Mouse (Mus musculus): ENCODE measurements around the gene Cask. TPM values are rescaled to one million over a fixed set of nuclear protein-coding genes. Genes with fewer than 3 reads are reported as not detected.

Gene Cask
- polyA plus RNA-seq, 1 experiment from 2014 or later: 9.4 TPM

DNA sequence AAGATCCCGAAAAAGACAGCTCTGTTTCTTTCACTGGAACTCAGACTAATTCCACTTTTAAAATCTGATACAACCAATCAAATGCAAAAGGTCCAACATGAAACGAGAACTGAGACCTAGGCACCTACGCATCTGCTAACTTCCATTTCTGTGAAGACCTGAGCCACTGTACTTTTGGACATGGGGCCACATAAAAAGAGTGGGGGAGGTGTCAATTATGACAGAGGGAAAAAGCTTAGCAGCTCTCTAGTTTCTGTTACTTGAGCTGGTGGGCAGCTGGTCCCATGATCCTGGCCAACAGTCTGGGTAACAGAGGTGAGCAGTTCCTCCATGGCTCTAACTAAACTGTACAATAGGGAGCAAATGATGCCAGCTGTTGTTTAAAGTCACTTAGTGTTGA, 178.2 kb downstream of the Cask start:
- no peaks in the 10 kb centered on the region for H3K4me1 ChIP-seq (ENCODE audit: control insufficient read depth in 2 of 2, insufficient read depth in 2 of 2, low read length in 2 of 2)
- H3K9ac ChIP-seq (ENCODE audit: low read length): no peak overlapping the region
- no peak overlapping the region for H3K27ac ChIP-seq (replicated peaks in 1 of 2; ENCODE audit: control insufficient read depth in 1 of 2, insufficient read depth in 1 of 2, low read depth in 2 of 2, low read length in 2 of 2)
- no peak overlapping the region for H3K4me2 ChIP-seq (ENCODE audit: low read length)
- no peaks in the 10 kb centered on the region for H3K27me3 ChIP-seq (ENCODE audit: control insufficient read depth, insufficient read depth, low read length)
- no peaks in the 10 kb centered on the region for H3K9me3 ChIP-seq (ENCODE audit: control insufficient read depth, low read length)
- 71% methylated on average over 3 of the region's 3 CpGs for WGBS
- no peaks in the 10 kb centered on the region for H3K36me3 ChIP-seq (ENCODE audit: control insufficient read depth, insufficient read depth, low read length)
- no peak overlapping the region for H3K4me3 ChIP-seq (ENCODE audit: control insufficient read depth in 1 of 2, insufficient read depth in 1 of 2, low read depth in 1 of 2, low read length in 2 of 2)
- ATAC-seq (ENCODE audit: insufficient number of reproducible peaks, insufficient read depth, low FRiP score, low read depth): no peak

- Histone ChIP-seq H3K4me1 (ENCODE audit: control insufficient read depth in 2 of 2, insufficient read depth in 2 of 2, low read length in 2 of 2) (no peaks in the 10 kb centered on the region), H3K9ac (ENCODE audit: low read length) (no peak overlapping the region), H3K9me3 (ENCODE audit: control insufficient read depth, low read length) (no peaks in the 10 kb centered on the region), H3K27ac (replicated peaks in 1 of 2; ENCODE audit: control insufficient read depth in 1 of 2, insufficient read depth in 1 of 2, low read depth in 2 of 2, low read length in 2 of 2) (no peak overlapping the region), H3K36me3 (ENCODE audit: control insufficient read depth, insufficient read depth, low read length) (no peaks in the 10 kb centered on the region), H3K27me3 (ENCODE audit: control insufficient read depth, insufficient read depth, low read length) (no peaks in the 10 kb centered on the region), H3K4me2 (ENCODE audit: low read length) (no peak overlapping the region), H3K4me3 (ENCODE audit: control insufficient read depth in 1 of 2, insufficient read depth in 1 of 2, low read depth in 1 of 2, low read length in 2 of 2) (no peak overlapping the region)
- 79% methylated on average over 3 of the region's 3 CpGs for WGBS
- ATAC-seq (ENCODE audit: insufficient number of reproducible peaks, insufficient read depth, low FRiP score, low read depth): no peak
Observed at GRCm38 (mm10) chrX:13670342-13670741, 180.8 kb downstream of the Cask start.

GRCm38 (mm10) chrX:13668867-13669266, 182.3 kb downstream of the Cask start:
- no peak overlapping the region for H3K27ac ChIP-seq (replicated peaks in 1 of 2; ENCODE audit: control insufficient read depth in 1 of 2, insufficient read depth in 1 of 2, low read depth in 2 of 2, low read length in 2 of 2)
- 65% methylated on average over 5 of the region's 5 CpGs for WGBS
- no peaks in the 10 kb centered on the region for H3K36me3 ChIP-seq (ENCODE audit: control insufficient read depth, insufficient read depth, low read length)
- ATAC-seq (ENCODE audit: insufficient number of reproducible peaks, insufficient read depth, low FRiP score, low read depth): no peak
- H3K4me2 ChIP-seq (ENCODE audit: low read length): no peak overlapping the region
- no peak overlapping the region for H3K4me3 ChIP-seq (ENCODE audit: control insufficient read depth in 1 of 2, insufficient read depth in 1 of 2, low read depth in 1 of 2, low read length in 2 of 2)
- H3K4me1 ChIP-seq (ENCODE audit: control insufficient read depth in 2 of 2, insufficient read depth in 2 of 2, low read length in 2 of 2): no peaks in the 10 kb centered on the region
- H3K9me3 ChIP-seq (ENCODE audit: control insufficient read depth, low read length): no peaks in the 10 kb centered on the region
- H3K27me3 ChIP-seq (ENCODE audit: control insufficient read depth, insufficient read depth, low read length): no peaks in the 10 kb centered on the region
- H3K9ac ChIP-seq (ENCODE audit: low read length): no peak overlapping the region

- no peaks in the 10 kb centered on the region for H3K36me3 ChIP-seq (ENCODE audit: control insufficient read depth, insufficient read depth, low read length)
- no peak within 1 kb of the TSS for H3K4me2 ChIP-seq (ENCODE audit: low read length)
- no peak for ATAC-seq (ENCODE audit: insufficient number of reproducible peaks, insufficient read depth, low FRiP score, low read depth)
- H3K4me3 ChIP-seq (ENCODE audit: control insufficient read depth in 1 of 2, insufficient read depth in 1 of 2, low read depth in 1 of 2, low read length in 2 of 2): no peak within 1 kb of the TSS
- no peaks in the 10 kb centered on the region for H3K4me1 ChIP-seq (ENCODE audit: control insufficient read depth in 2 of 2, insufficient read depth in 2 of 2, low read length in 2 of 2)
- no peaks in the 10 kb centered on the region for H3K27me3 ChIP-seq (ENCODE audit: control insufficient read depth, insufficient read depth, low read length)
- H3K9ac ChIP-seq (ENCODE audit: low read length): no peak within 1 kb of the TSS
- 78% methylated on average over 5 of the region's 5 CpGs for WGBS
- H3K27ac ChIP-seq (replicated peaks in 1 of 2; ENCODE audit: control insufficient read depth in 1 of 2, insufficient read depth in 1 of 2, low read depth in 2 of 2, low read length in 2 of 2): no peak within 1 kb of the TSS
- H3K9me3 ChIP-seq (ENCODE audit: control insufficient read depth, low read length): no peaks in the 10 kb centered on the region
Observed at GRCm38 (mm10) chrX:13661063-13661462, 190.1 kb downstream of the Cask start, which contains the start of gene Gpr82. TSS of gene Gpr82 (plus strand) at chrX:13661363.

DNA sequence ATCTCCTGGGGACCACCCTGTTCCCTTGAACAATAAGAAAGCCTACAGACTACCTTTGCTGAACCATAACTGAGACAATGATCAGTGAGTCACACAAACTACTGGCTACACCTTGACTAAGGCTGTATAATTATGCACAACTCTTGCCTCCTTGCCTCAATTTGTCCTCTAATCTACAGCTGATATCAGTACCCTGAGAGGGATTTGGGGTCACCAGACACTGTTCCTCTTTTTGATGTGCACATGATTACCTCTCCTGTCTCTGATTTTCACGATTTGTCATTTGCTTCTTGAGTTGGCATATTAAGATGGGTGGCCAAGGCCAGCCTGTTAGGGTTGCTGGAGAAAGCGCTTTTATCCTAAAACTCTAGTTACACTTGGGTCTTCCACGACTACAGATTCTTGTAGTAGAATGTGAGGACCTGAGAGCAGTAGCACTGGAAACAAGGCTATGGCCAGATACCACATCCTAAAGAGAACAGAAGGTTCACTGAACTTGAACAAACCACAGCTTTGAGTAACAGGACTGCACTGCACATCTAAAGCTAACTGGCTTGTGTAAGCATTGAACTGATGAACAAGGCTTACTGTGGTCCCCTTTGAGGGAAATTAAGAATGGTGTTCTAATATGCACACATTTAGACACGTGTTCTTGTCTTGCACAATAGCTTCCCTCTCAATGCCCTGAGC, 191.8 kb downstream of the Cask start:
- no peaks in the 10 kb centered on the region for H3K27me3 ChIP-seq (ENCODE audit: control insufficient read depth, insufficient read depth, low read length)
- H3K4me3 ChIP-seq (ENCODE audit: control insufficient read depth in 1 of 2, insufficient read depth in 1 of 2, low read depth in 1 of 2, low read length in 2 of 2): no peak overlapping the region
- H3K9ac ChIP-seq (ENCODE audit: low read length): no peak overlapping the region
- H3K27ac ChIP-seq (replicated peaks in 1 of 2; ENCODE audit: control insufficient read depth in 1 of 2, insufficient read depth in 1 of 2, low read depth in 2 of 2, low read length in 2 of 2): no peak overlapping the region
- no peaks in the 10 kb centered on the region for H3K9me3 ChIP-seq (ENCODE audit: control insufficient read depth, low read length)
- no peak for ATAC-seq (ENCODE audit: insufficient number of reproducible peaks, insufficient read depth, low FRiP score, low read depth)
- 66% methylated on average over 4 of the region's 4 CpGs for WGBS
- H3K36me3 ChIP-seq (ENCODE audit: control insufficient read depth, insufficient read depth, low read length): no peaks in the 10 kb centered on the region
- H3K4me1 ChIP-seq (ENCODE audit: control insufficient read depth in 2 of 2, insufficient read depth in 2 of 2, low read length in 2 of 2): no peaks in the 10 kb centered on the region
- H3K4me2 ChIP-seq (ENCODE audit: low read length): no peak overlapping the region

DNA sequence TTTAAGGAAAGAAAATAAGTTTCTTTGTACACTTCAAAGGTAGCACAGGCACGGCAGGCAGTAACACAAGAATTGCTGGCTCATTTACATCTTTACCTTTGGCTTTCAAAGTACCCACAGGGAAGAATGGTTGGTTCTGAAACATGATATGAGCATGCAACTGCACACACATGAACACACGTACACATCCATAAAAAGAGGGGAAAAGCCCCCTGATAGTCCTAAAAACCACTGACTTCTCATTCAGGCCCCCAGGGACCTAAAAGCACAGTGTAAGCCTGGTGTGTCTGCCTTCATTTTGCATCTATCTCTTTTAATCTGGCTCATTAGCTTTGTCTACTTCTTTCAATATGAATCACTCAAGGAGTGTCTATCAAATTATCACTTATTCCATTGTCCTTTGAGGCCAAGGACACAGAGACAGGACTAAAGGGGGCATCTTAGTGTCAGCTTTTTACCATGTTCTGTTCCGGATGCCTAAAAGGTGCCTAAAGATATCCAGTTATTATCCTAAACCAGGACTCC, 192.5 kb downstream of the Cask start:
- no peak overlapping the region for H3K9ac ChIP-seq (ENCODE audit: low read length)
- no peak overlapping the region for H3K27ac ChIP-seq (replicated peaks in 1 of 2; ENCODE audit: control insufficient read depth in 1 of 2, insufficient read depth in 1 of 2, low read depth in 2 of 2, low read length in 2 of 2)
- no peaks in the 10 kb centered on the region for H3K4me1 ChIP-seq (ENCODE audit: control insufficient read depth in 2 of 2, insufficient read depth in 2 of 2, low read length in 2 of 2)
- ATAC-seq (ENCODE audit: insufficient number of reproducible peaks, insufficient read depth, low FRiP score, low read depth): no peak
- no peak overlapping the region for H3K4me2 ChIP-seq (ENCODE audit: low read length)
- 77% methylated on average over 3 of the region's 3 CpGs for WGBS
- no peaks in the 10 kb centered on the region for H3K9me3 ChIP-seq (ENCODE audit: control insufficient read depth, low read length)
- H3K4me3 ChIP-seq (ENCODE audit: control insufficient read depth in 1 of 2, insufficient read depth in 1 of 2, low read depth in 1 of 2, low read length in 2 of 2): no peak overlapping the region
- no peaks in the 10 kb centered on the region for H3K36me3 ChIP-seq (ENCODE audit: control insufficient read depth, insufficient read depth, low read length)
- H3K27me3 ChIP-seq (ENCODE audit: control insufficient read depth, insufficient read depth, low read length): no peaks in the 10 kb centered on the region

DNA sequence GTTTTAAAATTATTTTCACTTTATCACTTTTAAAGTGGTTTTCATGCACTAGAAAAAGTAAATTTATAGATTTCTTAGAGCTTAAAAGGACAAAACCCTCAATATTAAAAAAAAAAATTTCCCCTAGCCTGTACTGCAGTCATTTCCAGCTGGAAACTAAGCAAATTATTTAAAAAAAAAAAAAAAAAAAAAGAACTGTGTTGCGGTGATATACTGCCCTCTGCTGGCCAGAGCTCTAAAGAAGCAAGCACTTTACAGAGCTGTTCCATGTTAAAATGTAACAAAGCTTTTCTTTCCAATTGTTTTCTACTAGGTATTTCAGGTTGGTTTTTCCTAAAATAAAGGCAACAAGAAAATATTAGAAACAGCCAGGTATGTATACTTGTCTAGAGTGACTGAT, 194.4 kb downstream of the Cask start:
- no peak overlapping the region for H3K27ac ChIP-seq (replicated peaks in 1 of 2; ENCODE audit: control insufficient read depth in 1 of 2, insufficient read depth in 1 of 2, low read depth in 2 of 2, low read length in 2 of 2)
- no peaks in the 10 kb centered on the region for H3K27me3 ChIP-seq (ENCODE audit: control insufficient read depth, insufficient read depth, low read length)
- H3K4me1 ChIP-seq (ENCODE audit: control insufficient read depth in 2 of 2, insufficient read depth in 2 of 2, low read length in 2 of 2): no peaks in the 10 kb centered on the region
- no peak overlapping the region for H3K4me3 ChIP-seq (ENCODE audit: control insufficient read depth in 1 of 2, insufficient read depth in 1 of 2, low read depth in 1 of 2, low read length in 2 of 2)
- no peak for ATAC-seq (ENCODE audit: insufficient number of reproducible peaks, insufficient read depth, low FRiP score, low read depth)
- WGBS: 13% methylated on average over 1 of the region's 1 CpGs
- no peak overlapping the region for H3K4me2 ChIP-seq (ENCODE audit: low read length)
- H3K9ac ChIP-seq (ENCODE audit: low read length): no peak overlapping the region
- H3K36me3 ChIP-seq (ENCODE audit: control insufficient read depth, insufficient read depth, low read length): no peaks in the 10 kb centered on the region
- H3K9me3 ChIP-seq (ENCODE audit: control insufficient read depth, low read length): no peaks in the 10 kb centered on the region

DNA sequence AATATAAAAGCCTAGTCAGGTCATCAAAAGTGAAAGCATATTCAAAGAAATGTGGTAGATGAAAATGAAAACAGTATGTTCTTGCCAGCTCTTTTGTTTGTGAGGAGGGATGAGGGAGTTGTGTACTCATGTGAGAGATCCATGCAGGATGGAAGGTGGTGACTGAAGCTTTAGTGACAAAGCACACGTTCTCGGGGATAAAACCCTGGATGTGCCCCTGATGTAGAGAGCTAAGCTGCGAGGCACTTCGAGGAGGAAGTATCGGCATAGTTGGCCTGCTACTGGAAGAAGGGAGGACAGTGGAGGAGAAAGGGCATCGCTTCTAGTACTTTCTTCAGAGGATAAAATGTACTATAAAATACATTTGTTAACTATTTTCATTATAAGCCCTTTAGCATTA, 195.3 kb downstream of the Cask start:
- WGBS: 68% methylated on average over 6 of the region's 6 CpGs
- no peak overlapping the region for H3K27ac ChIP-seq (replicated peaks in 1 of 2; ENCODE audit: control insufficient read depth in 1 of 2, insufficient read depth in 1 of 2, low read depth in 2 of 2, low read length in 2 of 2)

More for the DNA sequence above, 195.3 kb downstream of the Cask start:
- Histone ChIP-seq H3K27me3 (ENCODE audit: control insufficient read depth, insufficient read depth, low read length) (no peaks in the 10 kb centered on the region), H3K9me3 (ENCODE audit: control insufficient read depth, low read length) (no peaks in the 10 kb centered on the region), H3K9ac (ENCODE audit: low read length) (no peak overlapping the region), H3K4me1 (ENCODE audit: control insufficient read depth in 2 of 2, insufficient read depth in 2 of 2, low read length in 2 of 2) (no peaks in the 10 kb centered on the region), H3K4me3 (ENCODE audit: control insufficient read depth in 1 of 2, insufficient read depth in 1 of 2, low read depth in 1 of 2, low read length in 2 of 2) (no peak overlapping the region), H3K4me2 (ENCODE audit: low read length) (no peak overlapping the region), H3K36me3 (ENCODE audit: control insufficient read depth, insufficient read depth, low read length) (no peaks in the 10 kb centered on the region)
- no peak for ATAC-seq (ENCODE audit: insufficient number of reproducible peaks, insufficient read depth, low FRiP score, low read depth)

All from heart, embryonic 14.5 days (tissue).